Mouse (Mus musculus): ENCODE data around the gene Runx3. TPM values are rescaled to one million over a fixed set of nuclear protein-coding genes. Genes with fewer than 3 reads are reported as not detected.

Gene Runx3
- polyA plus RNA-seq, 1 experiment from 2014 or later = 1.5 TPM

Other genes starting within 250 kb of the Runx3 start
- 156 and 159 TPM in 2 replicates for gene Tmem50a, start 205.6 kb upstream of the Runx3 start, polyA plus RNA-seq (2016; fragmentation: Nextera tagmentation; extraction: Ambion mirVana)
- 510 and 528 TPM in 2 replicates for gene Rsrp1, start 197.1 kb upstream of the Runx3 start, polyA plus RNA-seq (2016; fragmentation: Nextera tagmentation; extraction: Ambion mirVana)
- 72.9 and 73.8 TPM in 2 replicates for gene Syf2, start 189.8 kb upstream of the Runx3 start, polyA plus RNA-seq (2016; fragmentation: Nextera tagmentation; extraction: Ambion mirVana)
- gene Clic4, start 152.2 kb downstream of the Runx3 start, polyA plus RNA-seq (2016; fragmentation: Nextera tagmentation; extraction: Ambion mirVana) = 191 and 199 TPM in 2 replicates
- gene Srrm1, start 232.7 kb downstream of the Runx3 start, polyA plus RNA-seq (2016; fragmentation: Nextera tagmentation; extraction: Ambion mirVana) = 260 and 298 TPM in 2 replicates

Measured in limb, embryonic 12.5 days (tissue).